Mouse (Mus musculus): Measurements from ENCODE around the gene Kxd1. TPM values are rescaled to one million over a fixed set of nuclear protein-coding genes. Genes with fewer than 3 reads are reported as not detected.

Kxd1 gene
- total RNA-seq, 2 experiments from 2014 or later, result 67.7 to 74.7 TPM

DNA sequence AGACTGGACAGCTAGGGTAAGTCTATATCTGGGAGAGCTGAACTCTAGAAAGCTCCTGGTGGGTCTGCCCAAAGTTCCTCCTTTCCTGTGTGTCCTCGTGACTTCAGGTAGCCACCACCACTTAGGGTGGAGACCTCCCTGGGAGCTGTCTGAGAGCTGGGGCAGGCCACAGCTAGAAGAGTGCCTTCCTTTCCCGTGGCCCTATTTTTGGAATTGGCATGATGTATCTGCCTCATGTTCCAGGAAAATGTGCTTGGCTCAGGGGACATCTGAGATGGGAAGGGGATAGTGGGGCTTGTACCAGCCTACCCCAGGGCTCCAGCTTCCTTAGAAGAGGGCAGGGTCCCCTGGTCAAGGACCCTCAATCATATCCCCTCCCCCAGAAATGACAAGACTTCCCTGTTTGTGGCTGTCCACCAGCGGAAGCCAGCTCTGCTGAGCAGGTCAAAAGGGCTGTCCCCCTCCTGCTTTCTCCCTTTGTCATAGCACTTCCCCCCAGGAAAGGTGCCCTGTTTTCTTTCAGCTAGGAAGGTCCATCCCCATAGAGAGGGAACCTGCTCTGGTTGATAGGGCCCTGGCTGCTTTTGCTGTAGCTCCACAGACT is 23.9 kb upstream of the Kxd1 start:
- intact Hi-C loops (cut with DNase I), result no loop called here
- DNase-seq, result no peak

DNA sequence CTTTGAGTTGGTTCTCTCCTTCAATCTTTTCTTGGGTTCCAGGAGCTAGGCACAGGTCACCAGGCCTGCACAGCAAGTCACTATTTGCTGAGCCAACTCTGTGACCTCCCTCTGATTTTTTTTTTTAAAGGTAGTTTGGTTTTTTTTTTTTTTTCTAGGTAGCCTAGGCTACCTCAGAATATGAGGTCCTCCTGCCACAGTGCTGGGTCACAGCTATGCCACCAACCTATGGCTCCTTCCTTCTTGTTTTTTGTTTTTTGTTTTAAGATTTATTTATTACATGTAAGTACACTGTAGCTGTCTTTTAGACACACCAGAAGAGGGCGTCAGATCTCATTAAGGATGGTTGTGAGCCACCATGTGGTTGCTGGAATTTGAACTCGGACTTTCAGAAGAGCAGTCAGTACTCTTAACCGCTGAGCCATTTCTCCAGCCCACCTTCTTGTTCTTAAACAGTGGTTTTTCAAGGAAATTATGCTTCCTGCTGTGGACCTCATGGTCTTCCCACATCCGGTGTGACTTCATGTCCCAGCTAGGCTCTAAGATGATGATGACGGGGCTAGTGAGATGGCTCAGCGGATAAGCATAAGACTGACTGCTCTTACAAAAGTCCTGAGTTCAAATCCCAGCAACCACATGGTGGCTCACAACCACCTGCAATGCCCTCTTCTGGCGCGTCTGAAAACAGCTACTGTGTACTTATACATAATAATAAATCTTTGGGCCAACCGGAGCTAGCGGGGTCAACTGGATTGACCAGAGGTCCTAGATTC is 21.8 kb upstream of the Kxd1 start:
- no peak for DNase-seq
- intact Hi-C loops (cut with DNase I), result loop anchor here (5.0 kb wide), 1 partner anchor 33 kb away; no protein-coding TSS in a partner anchor

DNA sequence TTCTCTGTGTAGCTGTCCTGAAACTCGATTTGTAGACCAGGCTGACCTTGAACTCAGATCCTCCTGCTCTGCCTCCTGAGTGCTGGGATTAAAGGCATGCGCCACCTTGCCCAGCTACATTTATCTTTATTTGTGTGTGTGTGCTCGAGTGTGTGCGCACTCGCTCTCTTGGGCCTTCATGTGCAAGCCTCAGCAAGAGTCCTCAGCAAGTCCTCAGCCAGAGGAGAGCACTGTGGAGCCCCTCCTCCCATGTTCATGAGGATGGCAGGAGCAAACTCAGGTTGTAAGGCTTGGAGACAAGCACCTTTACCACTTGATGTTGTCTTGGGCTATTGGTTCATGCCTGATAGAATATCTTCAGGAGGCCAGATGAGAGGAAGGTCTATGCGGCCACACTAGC is 20.0 kb upstream of the Kxd1 start:
- intact Hi-C loops (cut with DNase I), result loop anchor here (5.0 kb wide), 1 partner anchor 35 kb away; no protein-coding TSS in a partner anchor
- DNase-seq, result no peak

DNA sequence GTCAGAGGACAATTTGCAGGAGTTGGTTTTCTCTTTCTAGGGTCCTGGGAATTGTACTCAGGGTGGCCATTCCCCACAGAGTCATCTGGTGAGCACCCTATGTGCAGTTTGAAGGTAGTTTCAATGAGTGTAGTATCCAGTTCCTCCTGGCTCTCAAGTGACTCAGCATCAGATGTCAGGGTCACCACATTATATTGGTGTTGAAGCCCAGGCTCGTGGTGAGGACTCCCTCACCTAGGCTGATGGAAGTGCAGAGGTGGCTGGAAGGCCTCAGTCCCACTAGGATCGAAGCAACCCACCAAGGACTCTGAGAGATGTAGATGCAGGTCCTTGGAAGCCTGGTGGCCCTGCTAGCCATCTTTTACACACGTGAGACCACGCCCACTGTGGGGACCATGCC is 18.7 kb upstream of the Kxd1 start:
- intact Hi-C loops (cut with DNase I), result loop anchor here (5.0 kb wide), 1 partner anchor 36 kb away; no protein-coding TSS in a partner anchor
- DNase-seq, result no peak

DNA sequence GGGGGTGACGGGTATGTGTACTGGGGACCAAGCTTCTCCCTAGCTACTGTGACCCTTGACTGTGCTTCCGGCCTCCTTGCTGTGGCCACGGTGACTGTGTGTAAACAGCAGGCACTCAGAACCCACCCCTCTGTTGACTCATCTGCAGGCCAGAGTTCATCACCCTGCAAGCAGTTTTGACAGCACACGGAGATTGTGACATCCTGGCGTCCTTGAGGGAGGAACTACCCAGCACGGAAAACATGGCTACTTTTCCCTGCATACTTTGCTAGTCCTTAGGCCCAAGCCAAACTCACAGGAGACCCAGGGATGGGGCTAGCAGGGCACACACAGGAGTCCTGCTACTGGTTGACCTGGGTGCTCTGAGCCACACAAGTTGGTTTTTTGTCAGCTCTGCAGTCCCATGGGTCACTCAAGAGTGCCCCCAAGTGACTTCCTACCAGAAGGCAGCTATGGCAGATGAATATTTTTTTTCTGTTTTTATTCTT is 16.5 kb upstream of the Kxd1 start:
- intact Hi-C loops (cut with DNase I), result no loop called here
- DNase-seq, result no peak

DNA sequence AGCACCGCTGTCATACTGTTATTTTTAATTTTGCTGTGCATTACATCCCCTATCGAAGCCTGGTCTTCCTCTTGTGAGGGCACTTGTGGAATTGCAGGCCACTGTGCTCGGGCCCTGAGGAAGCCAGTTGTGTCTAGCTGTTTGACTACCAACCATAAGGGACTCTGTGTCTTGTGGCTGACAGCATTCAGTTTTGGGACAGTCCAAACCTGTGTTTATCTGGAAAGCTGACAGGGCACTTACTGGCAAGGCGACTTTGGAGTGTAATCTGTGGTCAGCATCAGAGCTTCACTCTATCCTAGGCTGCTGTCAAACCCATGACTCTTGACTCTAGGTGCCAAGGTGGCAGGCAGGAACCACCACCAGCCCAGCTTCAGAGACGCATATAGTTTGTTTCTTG is 13.3 kb upstream of the Kxd1 start:
- intact Hi-C loops (cut with DNase I), result no loop called here
- no peak for DNase-seq

DNA sequence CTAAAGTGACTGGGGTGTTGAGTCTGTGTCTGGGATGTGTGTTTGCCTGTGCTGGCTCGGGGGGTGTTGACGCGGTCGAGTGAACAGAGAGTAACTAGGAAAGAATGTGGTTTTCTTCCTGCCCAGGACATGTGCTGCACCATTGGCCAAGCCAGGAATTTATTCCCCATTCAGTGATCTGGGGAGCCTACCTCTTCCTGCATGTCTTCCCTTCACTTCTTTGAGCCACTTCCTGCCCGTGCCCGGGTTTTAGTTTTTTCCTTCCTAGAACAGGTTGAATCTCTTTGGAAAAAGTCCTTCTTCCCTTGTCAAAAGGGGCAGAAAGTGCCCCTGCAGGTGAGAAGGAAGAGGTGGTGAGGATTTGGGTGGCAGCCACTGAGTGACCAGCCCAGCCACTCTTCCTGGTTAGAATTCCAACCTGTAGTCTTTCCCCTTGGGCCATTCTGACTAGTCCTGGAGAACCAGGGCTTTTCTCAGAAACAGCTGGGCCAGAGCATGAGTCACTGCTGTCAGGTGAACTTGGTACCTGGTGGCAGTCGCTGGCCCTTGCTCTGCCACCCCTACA is 12.8 kb upstream of the Kxd1 start:
- intact Hi-C loops (cut with DNase I), result no loop called here
- no peak for DNase-seq

DNA sequence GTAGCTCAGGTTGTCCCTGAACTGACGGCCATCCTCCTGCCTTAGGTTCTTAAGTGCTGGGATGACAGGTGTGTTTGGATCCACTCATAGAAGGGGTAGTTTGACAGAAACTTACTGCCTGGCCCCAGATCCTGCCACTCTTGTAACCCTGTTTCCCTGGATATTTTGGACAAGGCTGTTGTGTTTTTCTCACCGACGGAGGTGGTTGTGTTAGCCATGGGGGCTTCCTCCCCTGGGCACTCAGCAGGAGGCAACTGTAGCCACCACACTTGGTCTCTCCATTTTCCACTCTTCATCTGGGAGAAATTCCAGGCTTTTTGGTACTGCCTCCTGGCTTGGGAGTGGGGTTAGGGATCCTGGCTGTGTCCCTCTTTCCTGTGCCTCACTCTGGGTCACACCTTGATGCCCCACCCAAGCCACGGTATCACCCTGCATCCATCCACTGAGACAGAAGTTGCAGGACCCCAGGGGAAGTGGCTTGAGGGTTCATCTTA is 12.3 kb upstream of the Kxd1 start:
- intact Hi-C loops (cut with DNase I), result no loop called here

DNA sequence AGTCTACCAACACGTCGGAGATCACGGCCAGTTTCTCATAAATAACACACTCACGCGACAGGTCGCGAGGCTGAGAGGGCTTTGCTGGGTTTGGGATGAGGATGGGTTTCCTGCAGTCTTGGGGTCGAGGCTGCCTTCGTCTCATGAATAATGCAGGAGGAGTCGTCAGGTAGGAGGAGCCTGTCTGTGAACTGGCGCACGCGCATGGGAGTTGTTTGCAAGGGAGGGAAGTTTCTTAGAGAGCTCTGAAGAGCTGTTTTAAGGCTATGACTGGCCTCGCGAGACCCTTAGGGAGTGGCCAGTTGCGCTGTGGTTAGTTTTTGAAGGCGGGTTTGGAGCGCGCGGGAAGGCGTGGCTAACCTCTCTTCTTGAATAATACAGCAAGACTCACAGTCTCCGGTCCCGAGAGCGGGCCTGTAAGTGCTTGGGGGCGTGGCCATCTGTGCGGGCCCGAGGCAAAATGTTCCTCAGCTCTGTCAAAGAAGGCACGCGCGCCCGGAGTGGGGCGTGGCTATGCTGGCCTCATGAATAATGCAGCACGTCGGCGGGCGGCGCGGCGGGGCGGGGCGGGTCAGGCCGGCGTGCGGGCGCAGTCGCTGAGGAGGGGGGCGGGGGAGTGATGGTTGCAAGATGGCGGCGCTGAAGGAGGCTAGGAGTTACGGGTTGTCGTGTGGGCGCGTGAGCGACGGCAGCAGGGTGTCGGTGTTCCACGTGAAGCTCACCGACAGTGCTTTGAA is 11.5 kb upstream of the Kxd1 start, which contains the start of gene Ell:
Gene Ell, plus strand, starts transcription at position 381 of the 737 bp plus-strand sequence.
- intact Hi-C loops (cut with DNase I), result no loop called here
- peak; percentile 99 to 100 for DNase-seq

More for the DNA sequence above, 12.3 kb upstream of the Kxd1 start:
- DNase-seq, result no peak

DNA sequence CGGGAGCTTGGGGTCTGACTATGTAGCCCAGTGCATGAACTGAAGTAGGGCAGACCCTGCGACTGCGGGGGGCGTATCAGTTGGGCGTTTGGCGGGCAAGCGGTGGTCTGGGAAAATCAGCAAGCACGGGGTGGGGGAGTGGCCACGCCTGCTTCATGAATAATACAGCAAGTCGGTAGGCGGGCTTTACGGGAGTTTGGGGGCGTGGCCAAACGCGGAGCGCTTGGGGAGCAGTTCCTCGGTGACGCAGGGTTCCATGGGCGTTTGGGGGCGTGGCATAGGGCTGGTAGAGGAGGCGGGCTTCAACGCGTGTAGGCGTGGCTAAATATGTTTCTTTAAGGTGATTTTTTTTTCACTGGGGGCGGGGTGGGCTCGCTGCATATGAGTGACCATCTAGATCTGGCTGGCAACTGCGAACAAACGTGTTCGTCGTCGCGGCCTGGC is 10.9 kb upstream of the Kxd1 start:
- intact Hi-C loops (cut with DNase I), result no loop called here
- peak; percentile 100 for DNase-seq

DNA sequence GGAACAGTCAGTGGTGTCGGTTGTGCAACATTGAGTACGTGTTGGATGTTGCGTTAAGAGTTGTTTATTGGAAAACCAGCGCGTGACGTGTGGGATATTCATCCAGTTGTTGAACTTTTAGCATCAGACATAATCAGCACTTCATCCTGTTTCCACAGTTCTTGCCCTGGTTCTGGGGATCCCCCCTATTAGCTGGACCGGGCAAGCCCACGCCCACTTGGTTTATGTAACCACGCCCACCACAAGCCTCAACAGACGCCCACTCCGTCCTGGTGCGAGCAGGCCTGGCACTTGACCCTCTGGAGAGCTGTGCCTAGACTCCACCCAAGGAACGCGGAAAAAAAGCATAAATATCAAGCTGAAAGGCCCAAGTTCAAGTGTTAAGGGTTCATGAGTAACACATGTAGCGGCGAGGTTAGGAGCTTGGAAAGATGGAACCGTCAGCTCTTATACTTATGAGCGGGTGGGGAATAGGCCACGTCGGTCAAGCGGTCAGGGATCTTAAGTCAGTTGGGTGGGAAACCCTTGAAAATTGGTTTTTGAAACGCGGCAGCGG is 10.3 kb upstream of the Kxd1 start:
- peak; percentile 50 to 64 for DNase-seq
- intact Hi-C loops (cut with DNase I), result no loop called here

DNA sequence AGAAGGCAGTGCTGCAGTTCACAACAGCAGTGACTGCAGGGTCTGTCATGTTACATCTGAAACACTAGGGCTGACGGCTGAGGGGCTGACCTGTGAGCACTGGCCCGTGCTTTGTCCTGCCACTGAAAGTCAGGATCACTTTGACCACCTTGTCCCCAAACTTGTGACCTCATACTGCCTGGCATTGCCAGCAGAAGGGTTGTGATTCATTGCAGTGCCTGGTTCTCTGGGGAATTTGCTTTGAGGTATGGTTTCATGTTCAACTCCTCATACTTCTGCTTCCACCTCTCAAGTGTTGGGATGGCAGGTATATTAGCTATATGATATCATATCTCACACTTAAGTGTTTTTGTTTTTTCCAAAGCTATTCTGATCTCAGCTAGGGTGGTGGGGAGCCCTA is 7.9 kb upstream of the Kxd1 start:
- DNase-seq, result no peak
- intact Hi-C loops (cut with DNase I), result no loop called here

DNA sequence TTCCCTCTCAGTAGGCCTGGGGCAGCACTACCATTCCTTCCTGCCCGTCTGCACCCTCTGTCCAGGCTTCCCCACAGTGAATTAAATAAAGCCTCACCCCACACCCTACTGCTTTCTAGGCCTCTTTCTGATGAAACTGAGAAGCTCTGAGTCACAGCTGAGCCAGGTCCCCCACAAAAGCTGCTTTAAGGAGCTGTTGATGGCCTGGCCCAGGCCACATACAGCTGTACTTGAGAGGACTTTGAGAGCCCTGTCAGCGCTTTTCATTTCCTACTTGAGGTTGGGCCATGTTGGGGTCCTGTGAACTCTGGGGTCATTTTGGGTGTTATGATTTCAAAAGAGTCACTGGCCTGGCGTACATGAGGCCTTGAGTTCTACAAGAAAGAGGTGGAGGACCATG is 7.5 kb upstream of the Kxd1 start:
- intact Hi-C loops (cut with DNase I), result no loop called here
- DNase-seq, result no peak

DNA sequence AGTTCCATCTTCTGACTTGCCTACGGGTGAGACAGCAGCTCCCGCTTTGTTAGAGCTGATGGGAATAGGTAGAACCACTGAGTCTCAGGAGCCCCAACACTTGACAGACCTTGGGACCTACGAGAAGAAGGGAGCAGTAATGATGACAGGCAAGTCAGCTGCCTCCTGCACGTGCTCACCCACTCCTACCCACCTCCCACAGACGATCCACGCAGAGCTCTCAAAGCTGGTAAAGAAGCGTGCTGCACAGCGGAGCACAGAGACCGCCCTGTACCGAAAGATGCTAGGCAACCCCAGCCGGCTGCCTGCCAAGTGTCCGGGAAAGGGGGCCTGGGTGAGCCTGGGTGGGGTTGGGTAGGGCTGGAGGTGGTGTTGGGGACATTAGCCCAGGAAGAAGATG is 6.5 kb upstream of the Kxd1 start:
- intact Hi-C loops (cut with DNase I), result no loop called here
- no peak for DNase-seq

DNA sequence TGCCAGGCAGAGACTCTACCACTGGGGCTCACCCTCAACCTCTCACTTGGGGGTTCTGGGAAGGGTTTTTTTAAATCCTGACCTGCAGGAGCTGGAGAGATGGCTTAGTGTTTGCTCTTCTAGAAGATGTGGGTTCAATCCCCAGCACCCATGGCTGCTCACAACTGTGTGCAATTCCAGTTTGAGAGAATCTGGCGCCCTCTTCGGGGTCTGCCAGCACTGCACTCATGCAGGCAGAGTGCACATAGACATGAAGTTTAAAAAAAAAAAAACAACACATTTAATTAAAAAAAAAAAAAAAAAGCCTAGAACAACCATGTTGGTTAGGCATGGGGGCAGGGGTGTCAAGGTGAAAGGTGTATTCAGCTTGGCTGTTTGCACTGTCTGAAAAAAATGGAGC is 2.6 kb upstream of the Kxd1 start:
- no peak for DNase-seq
- intact Hi-C loops (cut with DNase I), result no loop called here

DNA sequence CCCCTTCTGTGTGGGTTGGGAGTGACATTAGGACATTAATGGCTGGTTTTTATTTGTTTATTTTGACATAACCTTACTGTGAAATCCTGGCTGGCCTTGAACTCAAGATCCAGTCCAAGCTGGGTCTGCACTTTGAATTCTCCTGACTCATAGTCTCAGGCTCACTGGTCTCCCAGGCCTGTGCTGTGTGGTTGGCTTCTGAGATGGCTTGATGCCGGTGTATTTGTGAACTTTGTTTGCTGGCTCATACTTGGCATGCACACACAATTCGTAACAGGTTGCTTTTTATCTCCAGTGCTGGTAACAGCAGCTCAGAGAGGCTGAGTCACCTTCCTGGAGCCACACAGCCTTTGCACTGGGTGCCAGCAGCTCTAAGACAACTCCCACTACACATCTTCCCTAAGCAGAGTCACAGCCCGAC is 2.0 kb upstream of the Kxd1 start:
- intact Hi-C loops (cut with DNase I), result no loop called here
- no peak for DNase-seq

DNA sequence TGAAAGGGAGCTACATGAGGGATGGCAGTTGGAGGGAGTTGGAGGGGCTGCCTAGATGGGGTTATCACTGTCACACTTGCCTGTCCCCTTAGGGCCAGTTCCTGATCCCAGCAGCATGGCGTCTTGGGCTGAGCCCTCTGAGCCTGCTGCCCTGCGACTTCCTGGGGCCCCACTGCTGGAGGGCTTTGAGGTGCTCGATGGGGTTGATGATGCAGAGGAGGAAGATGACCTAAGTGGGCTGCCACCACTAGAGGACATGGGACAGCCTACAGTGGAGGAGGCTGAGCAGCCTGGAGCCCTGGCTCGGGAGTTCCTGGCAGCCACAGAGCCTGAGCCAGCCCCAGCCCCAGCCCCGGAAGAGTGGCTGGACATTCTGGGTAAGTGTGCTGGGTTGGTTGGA is 1.5 kb upstream of the Kxd1 start:
- intact Hi-C loops (cut with DNase I), result no loop called here
- DNase-seq, result no peak

DNA sequence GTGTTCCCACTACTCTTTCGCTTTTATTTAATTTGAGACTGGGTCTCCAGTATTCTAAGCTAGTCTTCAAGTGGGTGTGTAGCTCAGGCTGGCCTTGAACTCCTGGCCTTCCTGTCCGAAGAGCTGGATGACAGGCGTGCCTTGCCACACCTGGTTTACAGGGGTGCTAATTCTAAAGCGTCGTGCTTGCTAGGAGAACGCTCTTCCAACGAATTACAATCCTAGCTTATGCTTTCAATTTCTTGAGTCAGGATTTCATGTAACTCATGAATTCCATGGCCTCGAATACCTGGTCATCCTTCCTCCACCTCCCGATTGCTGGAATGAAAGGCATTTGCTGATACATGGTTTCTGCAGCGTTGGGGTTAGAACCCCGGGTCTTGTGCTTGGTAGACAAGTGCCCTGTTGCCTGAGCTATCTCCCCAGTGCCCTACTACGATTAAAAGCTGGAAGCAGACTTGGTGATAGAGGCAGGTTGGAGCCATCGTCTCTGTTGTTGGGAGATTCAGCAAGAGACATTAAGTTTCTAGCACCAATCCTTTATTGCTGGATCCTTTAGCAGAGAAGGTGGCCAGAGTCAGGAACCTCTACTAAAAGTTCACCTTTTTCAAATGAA is 534 bp upstream of the Kxd1 start:
- DNase-seq, result no peak
- intact Hi-C loops (cut with DNase I), result no loop called here

DNA sequence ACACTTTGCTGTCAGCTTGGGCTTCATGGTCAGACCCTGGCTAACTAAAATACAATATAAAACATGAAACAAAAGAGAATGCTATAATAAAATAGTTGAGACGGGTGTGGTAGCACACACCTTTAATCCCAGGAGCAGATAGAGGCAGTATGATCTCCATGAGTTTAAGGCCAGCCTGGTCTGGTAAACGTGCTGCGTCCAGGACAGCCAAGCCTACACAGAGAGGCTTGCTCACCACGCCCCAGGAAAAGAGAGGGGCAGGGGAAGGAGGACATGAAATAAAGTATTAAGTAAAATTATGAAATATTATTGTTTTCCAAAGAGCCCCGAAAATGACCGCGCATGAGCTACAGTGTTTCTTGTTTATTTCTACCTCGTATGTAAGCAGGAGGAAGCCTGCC is 645 bp downstream of the Kxd1 start:
- intact Hi-C loops (cut with DNase I), result no loop called here
- no peak for DNase-seq
